Comparison of ENCODE assay signal across 16 mouse cellular contexts in the genomic region with DNA sequence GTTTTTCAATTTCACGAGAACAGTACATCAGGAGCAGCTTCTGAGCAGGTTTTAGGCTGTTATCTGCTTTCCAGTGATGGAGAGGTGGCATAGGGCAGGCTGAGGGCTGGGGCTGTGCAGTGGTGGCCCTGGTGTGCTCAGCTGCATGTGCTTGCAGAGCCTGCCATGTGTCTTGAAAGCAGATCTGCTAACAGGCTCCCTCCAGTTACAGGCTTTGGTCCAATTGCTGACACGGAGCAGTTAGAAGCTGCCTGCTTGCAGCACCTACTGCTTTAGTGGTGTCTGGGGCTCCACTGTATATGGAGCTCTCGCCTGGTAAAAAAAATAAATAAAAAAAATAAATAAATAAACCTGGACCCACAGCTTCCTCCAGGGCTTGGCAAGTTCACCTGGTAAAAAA. TPM values are rescaled to one million over a fixed set of nuclear protein-coding genes. Genes with fewer than 3 reads are reported as not detected.
A peak's percentile ranks its signal among the peaks of the same experiment; 100 is the strongest.
DNase-seq lines count a peak whose midpoint lies in the region; ATAC-seq and TF ChIP-seq lines count a peak whose summit lies in the region.
"Had no signal": no experiment of that assay in that cellular context is flagged by ENCODE, and none has a peak within 500 bp of the region (broad histone marks: within the 10 kb centered on the region; RNA-seq: fewer than 3 reads in every experiment).

No protein-coding gene starts in this region.

- H3K27ac ChIP-seq in gastrocnemius, adult 2 months: peak overlapping the region; percentile 97; the same call in 1 of the 2 replicates
- peak overlapping the region; percentile 85; the same call in 1 of the 2 replicates for H3K27ac ChIP-seq in liver, postnatal 0 days (ENCODE audit: low read depth)
- no peak overlapping the region for H3K27ac ChIP-seq in liver, embryonic 12.5 days
- no peak overlapping the region for H3K27ac ChIP-seq in hindbrain, embryonic 15.5 days (replicated peaks)
- no peak overlapping the region for H3K27ac ChIP-seq in neural tube, embryonic 14.5 days (ENCODE audit: low read depth, low read length)
- H3K27ac ChIP-seq: liver, embryonic 13.5 days had no signal

- no peak for ATAC-seq in liver, postnatal 0 days
- no peak for ATAC-seq in liver, embryonic 12.5 days
- no peak for ATAC-seq in hindbrain, embryonic 15.5 days (ENCODE audit: low FRiP score, low read depth)
- ATAC-seq in neural tube, embryonic 14.5 days (ENCODE audit: low read depth): no peak

- no peak overlapping the region for H3K4me3 ChIP-seq in gastrocnemius, adult 2 months
- H3K4me3 ChIP-seq in liver, postnatal 0 days (ENCODE audit: low read depth, low read length): no peak overlapping the region
- H3K4me3 ChIP-seq in liver, embryonic 12.5 days: no peak overlapping the region
- H3K4me3 ChIP-seq in hindbrain, embryonic 15.5 days: peak overlapping the region; percentile 56
- H3K4me3 ChIP-seq in neural tube, embryonic 14.5 days (ENCODE audit: low read depth, low read length): peak overlapping the region; percentile 60; the same call in 1 of the 2 replicates
- H3K4me3 ChIP-seq: erythroblast, embryonic 14.5 days; heart, embryonic 12.5 days; liver, embryonic 13.5 days had no signal

- peaks cover 6% of the 10 kb centered on the region; the same call in 1 of the 2 replicates for H3K36me3 ChIP-seq in liver, postnatal 0 days (replicated peaks; ENCODE audit: insufficient read depth, low read length)
- no peaks in the 10 kb centered on the region for H3K36me3 ChIP-seq in liver, embryonic 12.5 days
- H3K36me3 ChIP-seq in hindbrain, embryonic 15.5 days: peaks cover 32% of the 10 kb centered on the region
- H3K36me3 ChIP-seq in neural tube, embryonic 14.5 days (ENCODE audit: control insufficient read depth, insufficient read depth, low read length): peaks cover 25% of the 10 kb centered on the region; the same call in 1 of the 2 replicates
- H3K36me3 ChIP-seq: heart, embryonic 12.5 days; liver, embryonic 13.5 days had no signal

- WGBS in liver, postnatal 0 days (ENCODE audit: insufficient replicate concordance): 57% methylated on average over 3 of the region's 3 CpGs
- WGBS in liver, embryonic 12.5 days (ENCODE audit: insufficient replicate concordance): 54% methylated on average over 3 of the region's 3 CpGs
- 65% methylated on average over 3 of the region's 3 CpGs for WGBS in hindbrain, embryonic 15.5 days
- 67% methylated on average over 3 of the region's 3 CpGs for WGBS in neural tube, embryonic 14.5 days

- no peak for TF ChIP-seq CTCF in gastrocnemius, adult 2 months (IDR thresholded peaks at IDR 0.05)
- TF ChIP-seq CTCF in liver, postnatal 0 days (IDR thresholded peaks at IDR 0.05; ENCODE audit: low read depth): no peak

- peak overlapping the region; percentile 80 for H3K4me2 ChIP-seq in liver, postnatal 0 days (ENCODE audit: low read depth, low read length)
- H3K4me2 ChIP-seq in liver, embryonic 12.5 days: no peak overlapping the region
- H3K4me2 ChIP-seq in hindbrain, embryonic 15.5 days: peak overlapping the region; percentile 82
- peak overlapping the region; percentile 94 for H3K4me2 ChIP-seq in neural tube, embryonic 14.5 days (ENCODE audit: low read depth, low read length)
- H3K4me2 ChIP-seq: heart, embryonic 12.5 days had no signal

- no peaks in the 10 kb centered on the region for H3K9me3 ChIP-seq in liver, postnatal 0 days (ENCODE audit: low read length)
- no peaks in the 10 kb centered on the region for H3K9me3 ChIP-seq in liver, embryonic 12.5 days (replicated peaks)
- no peaks in the 10 kb centered on the region for H3K9me3 ChIP-seq in hindbrain, embryonic 15.5 days
- H3K9me3 ChIP-seq in neural tube, embryonic 14.5 days (ENCODE audit: control insufficient read depth, low read length): no peaks in the 10 kb centered on the region
- H3K9me3 ChIP-seq: heart, embryonic 12.5 days; liver, embryonic 13.5 days had no signal

- TF ChIP-seq EP300 in liver, postnatal 0 days (IDR thresholded peaks at IDR 0.05; ENCODE audit: low read depth): no peak

- H3K27me3 ChIP-seq in liver, postnatal 0 days (ENCODE audit: insufficient read depth, low read length): peaks cover 27% of the 10 kb centered on the region
- H3K27me3 ChIP-seq in liver, embryonic 12.5 days (replicated peaks): peaks cover 46% of the 10 kb centered on the region
- H3K27me3 ChIP-seq in hindbrain, embryonic 15.5 days: no peaks in the 10 kb centered on the region
- H3K27me3 ChIP-seq in neural tube, embryonic 14.5 days (ENCODE audit: control insufficient read depth, insufficient read depth, low read length): no peaks in the 10 kb centered on the region

- H3K9ac ChIP-seq in liver, postnatal 0 days (replicated peaks): no peak overlapping the region
- no peak overlapping the region for H3K9ac ChIP-seq in liver, embryonic 12.5 days
- H3K9ac ChIP-seq in hindbrain, embryonic 15.5 days: 0 out of 2 replicates have a peak overlapping the region, but pooled peaks have one; percentile 77
- 0 out of 2 replicates have a peak overlapping the region, but pooled peaks have one; percentile 93 for H3K9ac ChIP-seq in neural tube, embryonic 14.5 days (replicated peaks; ENCODE audit: low read depth, low read length)
- H3K9ac ChIP-seq: heart, embryonic 12.5 days; liver, embryonic 13.5 days had no signal

- peaks cover 16% of the 10 kb centered on the region; the same call in 1 of the 2 replicates for H3K4me1 ChIP-seq in liver, postnatal 0 days (ENCODE audit: insufficient read depth)
- H3K4me1 ChIP-seq in liver, embryonic 12.5 days: 0 out of 2 replicates have a peak, but pooled peaks cover 5% of the 10 kb centered on the region
- H3K4me1 ChIP-seq in hindbrain, embryonic 15.5 days (replicated peaks): peaks cover 72% of the 10 kb centered on the region
- H3K4me1 ChIP-seq in neural tube, embryonic 14.5 days (ENCODE audit: control insufficient read depth, insufficient read depth, low read length): peaks cover 62% of the 10 kb centered on the region

- intact Hi-C loops in gastrocnemius, adult 2 months (cut with DNase I): no loop called here

- DNase-seq in gastrocnemius, adult 2 months: peak; percentile 76
- no peak for DNase-seq in gastrocnemius, postnatal 4 days (ENCODE audit: low spot score in 2 of 2)
- no peak for DNase-seq in liver, postnatal 0 days
- no peak for DNase-seq in right cerebral cortex, postnatal 14 days
- DNase-seq in urinary bladder, postnatal 36 days (ENCODE audit: low spot score in 2 of 2): no peak
- DNase-seq: adrenal gland, adult 2 months; B cell, adult 2 months; cerebellum, postnatal 10 days; heart, postnatal 4 days; liver, embryonic 13.5 days; retina, postnatal 1 day had no signal

RNA-seq across cellular contexts. Expression of a gene that starts 4.2 kb away (rescaled TPM):
- total RNA-seq in gastrocnemius, adult 2 months (2021): 10 to 100 TPM; 16.8 to 21.3 TPM
- total RNA-seq in gastrocnemius, postnatal 4 days (2021): 10 to 100 TPM; 27.9 to 28.9 TPM
- 15.3 and 19.0 TPM in 2 replicates for polyA plus RNA-seq in liver, postnatal 0 days (2015; fragmentation: Nextera tagmentation; extraction: Ambion mirVana)
- 8.1 and 9.7 TPM in 2 replicates for polyA plus RNA-seq in liver, embryonic 12.5 days (2016; fragmentation: Nextera tagmentation; extraction: Ambion mirVana)
- 57.4 and 64.9 TPM in 2 replicates for polyA plus RNA-seq in hindbrain, embryonic 15.5 days (2015; fragmentation: Nextera tagmentation; extraction: Ambion mirVana)
- polyA plus RNA-seq in neural tube, embryonic 14.5 days (2014; fragmentation: Nextera tagmentation; extraction: Ambion mirVana): 56.8 and 64.6 TPM in 2 replicates

Comparison
In these comparisons a context has a peak if more than half of its experiments do, and no peak if none do; other contexts are left out.
1. H3K27ac ChIP-seq: peak in gastrocnemius, adult 2 months (single experiment) and liver, postnatal 0 days (single experiment); none in liver, embryonic 12.5 days (single experiment), hindbrain, embryonic 15.5 days (single experiment) and neural tube, embryonic 14.5 days (single experiment).
2. H3K4me3 ChIP-seq: peak in hindbrain, embryonic 15.5 days (single experiment) and neural tube, embryonic 14.5 days (single experiment); none in gastrocnemius, adult 2 months (single experiment), liver, postnatal 0 days (single experiment) and liver, embryonic 12.5 days (single experiment).
3. H3K9ac ChIP-seq: peak in hindbrain, embryonic 15.5 days (single experiment) and neural tube, embryonic 14.5 days (single experiment); none in liver, postnatal 0 days (single experiment) and liver, embryonic 12.5 days (single experiment).